Mouse (Mus musculus) E14TG2a.4 (cell line): ENCODE data around the gene Fcrls.

Experiments
- H3K27me3 ChIP-seq: 2 replicates; pipeline ENCODE4 v1.6.1; 2014; ENCODE audit warnings: low read length, control low read depth; ENCODE audit not compliant: insufficient read depth
- H3K36me3 ChIP-seq: 2 replicates; pipeline ENCODE4 v1.6.1; 2014; ENCODE audit warnings: low read length, control low read depth; ENCODE audit not compliant: insufficient read depth
- H3K4me1 ChIP-seq: replicated peaks from 2 replicates; pipeline ENCODE4 v1.6.1; 2014; ENCODE audit warnings: low read depth, low read length, control low read depth
- H3K4me3 ChIP-seq: replicated peaks from 2 replicates; pipeline ENCODE4 v1.5.1; 2014; ENCODE audit warnings: mild to moderate bottlenecking, low read length
- H3K9me3 ChIP-seq: 2 replicates; pipeline ENCODE4 v1.6.1; 2014; ENCODE audit warnings: low read length, control low read depth
- CTCF ChIP-seq: conservative IDR thresholded peaks from 2 replicates; pipeline ENCODE4 v1.5.1; 2014; ENCODE audit warnings: low read length
- NANOG ChIP-seq: IDR thresholded peaks from 2 replicates; pipeline ENCODE4 v1.6.1; 2014; ENCODE audit warnings: borderline replicate concordance, low read length, mixed read lengths
- POU5F1 ChIP-seq: IDR thresholded peaks from 2 replicates; pipeline ENCODE4 v1.6.1; 2014; ENCODE audit warnings: low read length, borderline replicate concordance

Gene Fcrls

GRCm38 (mm10) chr3:87240909-87241308 lies 22.6 kb downstream of the Fcrls start:
- Histone ChIP-seq H3K4me3 (no peak overlapping the region), H3K36me3 (no peaks in the 10 kb centered on the region), H3K4me1 (peaks cover 11% of the 10 kb centered on the region), H3K27me3 (peaks cover 33% of the 10 kb centered on the region), H3K9me3 (no peaks in the 10 kb centered on the region)
- TF ChIP-seq CTCF (no peak), POU5F1 (peak; percentile 50; the same call in 1 of the 2 replicates), NANOG (peak; percentile 67; the same call in 1 of the 2 replicates)

GRCm38 (mm10) chr3:87223636-87224035 lies 39.9 kb downstream of the Fcrls start:
- no peaks in the 10 kb centered on the region for H3K4me1 ChIP-seq
- no peaks in the 10 kb centered on the region for H3K9me3 ChIP-seq
- peaks cover 18% of the 10 kb centered on the region for H3K27me3 ChIP-seq
- TF ChIP-seq CTCF (no peak), POU5F1 (no peak), NANOG (no peak)
- no peaks in the 10 kb centered on the region for H3K36me3 ChIP-seq
- no peak overlapping the region for H3K4me3 ChIP-seq

DNA sequence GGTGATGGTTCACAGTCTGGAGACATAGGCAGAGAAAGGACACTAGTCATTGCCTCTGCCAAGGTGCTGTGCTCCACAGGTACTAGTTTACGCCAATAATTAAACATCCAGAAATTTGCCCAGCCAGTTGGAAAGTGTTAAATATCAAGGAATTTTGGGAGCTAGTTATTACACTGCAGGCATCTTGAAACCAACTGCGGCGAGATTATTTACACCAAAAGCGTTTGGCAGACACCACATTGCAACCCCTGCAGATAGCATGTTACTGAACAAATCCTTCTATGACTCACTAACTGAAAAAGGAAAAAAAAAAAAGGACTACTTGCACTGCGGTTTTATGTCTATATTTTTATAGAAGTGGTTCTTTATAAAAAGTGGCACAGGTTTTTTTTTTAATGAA lies 41.2 kb downstream of the Fcrls start:
- TF ChIP-seq CTCF (no peak), POU5F1 (no peak), NANOG (no peak)
- H3K9me3 ChIP-seq, result no peaks in the 10 kb centered on the region
- no peaks in the 10 kb centered on the region for H3K4me1 ChIP-seq
- H3K27me3 ChIP-seq, result peaks cover 18% of the 10 kb centered on the region
- H3K36me3 ChIP-seq, result no peaks in the 10 kb centered on the region
- no peak overlapping the region for H3K4me3 ChIP-seq

GRCm38 (mm10) chr3:87215176-87215575 lies 48.4 kb downstream of the Fcrls start:
- peaks cover 5% of the 10 kb centered on the region; the same call in 1 of the 2 replicates for H3K27me3 ChIP-seq
- no peaks in the 10 kb centered on the region for H3K9me3 ChIP-seq
- H3K4me3 ChIP-seq, result peak overlapping the region; percentile 29
- H3K4me1 ChIP-seq, result 0 out of 2 replicates have a peak, but pooled peaks cover 5% of the 10 kb centered on the region
- no peak for TF ChIP-seq NANOG
- no peak for TF ChIP-seq CTCF
- TF ChIP-seq POU5F1, result no peak
- H3K36me3 ChIP-seq, result no peaks in the 10 kb centered on the region

DNA sequence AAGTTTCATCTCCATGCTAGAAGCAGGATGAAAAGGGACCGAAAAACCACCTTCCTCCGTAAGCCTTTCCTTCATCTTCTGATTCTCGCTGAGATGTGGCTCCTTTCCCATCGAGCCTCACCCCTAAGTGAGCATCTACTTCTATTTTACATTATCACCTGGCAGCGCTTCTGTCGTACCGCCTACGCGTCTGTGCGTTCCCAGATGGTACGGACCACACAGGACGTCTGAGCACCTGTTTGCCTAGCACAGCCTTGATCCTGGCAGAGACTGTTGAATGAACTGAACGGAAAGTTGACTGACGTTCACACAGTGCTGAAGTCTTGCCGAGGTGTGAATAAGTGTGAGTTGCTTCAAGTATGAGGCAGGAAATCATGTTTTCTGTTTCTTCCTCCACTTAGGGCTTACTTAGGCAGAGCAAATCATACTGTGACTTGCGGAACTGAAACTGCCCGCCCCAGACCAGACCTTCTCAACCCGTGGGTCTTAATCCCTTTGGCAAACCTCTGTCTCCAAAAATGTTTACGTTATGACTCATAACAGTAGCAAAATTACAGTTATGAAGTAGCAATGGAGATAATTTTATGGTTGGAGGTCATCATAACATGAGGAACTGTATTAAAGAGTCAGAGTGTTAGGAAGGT lies 49.2 kb downstream of the Fcrls start:
- H3K36me3 ChIP-seq, result no peaks in the 10 kb centered on the region
- H3K9me3 ChIP-seq, result no peaks in the 10 kb centered on the region
- no peaks in the 10 kb centered on the region; the same call in 1 of the 2 replicates for H3K27me3 ChIP-seq
- no peak for TF ChIP-seq NANOG
- TF ChIP-seq POU5F1, result no peak
- no peak for TF ChIP-seq CTCF
- no peak overlapping the region for H3K4me3 ChIP-seq
- H3K4me1 ChIP-seq, result 0 out of 2 replicates have a peak, but pooled peaks cover 5% of the 10 kb centered on the region

DNA sequence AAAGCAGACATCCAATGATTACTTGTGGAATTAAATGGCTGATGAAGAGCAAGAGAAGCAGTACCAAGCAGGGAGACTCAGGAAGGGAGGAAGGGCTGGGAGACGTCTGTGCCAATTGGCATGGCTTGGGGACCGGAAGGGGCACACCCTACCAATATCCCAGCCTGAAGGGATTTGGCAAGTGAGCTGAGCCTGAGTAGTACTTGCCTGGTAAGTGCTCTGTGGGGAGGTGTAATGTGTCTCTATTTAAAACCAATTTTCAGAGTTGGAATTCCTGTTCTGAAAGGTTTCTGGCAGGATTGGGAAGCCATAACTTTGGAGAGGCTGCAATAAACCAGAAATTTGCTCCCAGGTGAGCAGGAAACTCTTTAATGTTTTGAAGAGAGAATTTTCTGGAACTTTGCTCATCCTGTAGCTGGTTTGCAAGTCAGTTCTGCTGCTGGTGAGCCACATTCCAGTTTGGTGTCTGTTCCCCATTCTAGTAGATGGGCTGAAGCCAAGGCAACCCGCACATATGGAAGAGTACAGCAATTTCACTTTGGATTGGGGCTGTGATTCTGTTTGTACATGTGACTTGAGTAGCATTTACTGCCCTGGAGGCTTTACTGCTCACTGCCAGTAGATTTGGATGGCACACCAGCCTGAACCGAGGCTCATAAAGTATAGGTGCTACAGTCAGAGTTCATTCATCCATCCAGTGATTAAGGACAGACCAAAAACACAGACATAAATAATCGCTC lies 57.0 kb downstream of the Fcrls start:
- Histone ChIP-seq H3K9me3 (no peaks in the 10 kb centered on the region), H3K36me3 (no peaks in the 10 kb centered on the region)

More for the DNA sequence above, 57.0 kb downstream of the Fcrls start:
- Histone ChIP-seq H3K4me1 (no peaks in the 10 kb centered on the region), H3K27me3 (no peaks in the 10 kb centered on the region), H3K4me3 (no peak overlapping the region)
- no peak for TF ChIP-seq POU5F1
- TF ChIP-seq CTCF, result no peak
- TF ChIP-seq NANOG, result no peak
